Mouse (Mus musculus): ENCODE measurements around the gene Serpina3f. TPM values are rescaled to one million over a fixed set of nuclear protein-coding genes. Genes with fewer than 3 reads are reported as not detected.

Gene Serpina3f
- total and polyA plus RNA-seq, 3 experiments = 0.35 to 0.51 TPM; not detected in 1

- Histone ChIP-seq H3K4me1 (ENCODE audit: control insufficient read depth in 1 of 2, insufficient read depth in 2 of 2) (no peaks in the 10 kb centered on the region), H3K4me3 (replicated peaks in 1 of 3; ENCODE audit: low read depth in 2 of 3, low read length in 2 of 3, poor library complexity in 1 of 3) (no peak overlapping the region), H3K27me3 (replicated peaks) (peaks cover 19% of the 10 kb centered on the region), H3K4me2 (ENCODE audit: insufficient read depth, low read depth, poor library complexity, severe bottlenecking) (no peak overlapping the region), H3K9me3 (replicated peaks; ENCODE audit: low read length) (peaks cover 3% of the 10 kb centered on the region), H3K9ac (ENCODE audit: insufficient read depth, low read depth) (no peak overlapping the region), H3K36me3 (replicated peaks in 1 of 2; ENCODE audit: control insufficient read depth in 1 of 2, insufficient read depth in 1 of 2, low read length in 1 of 2) (no peaks in the 10 kb centered on the region), H3K27ac (ENCODE audit: insufficient read depth, low read depth) (no peak overlapping the region), H3K79me2 (replicated peaks; ENCODE audit: control insufficient read depth, extremely low read depth, insufficient read depth, poor library complexity, severe bottlenecking) (no peaks in the 10 kb centered on the region)
- DNase-seq (ENCODE audit: extremely low read depth) = no peak
- in situ Hi-C loops (cut with MboI; ENCODE audit: low pct_ligation_motif_present, low pct_unique_long_range_greater_than_20kb, low sequenced_read_pairs) (no loop called here), dilution Hi-C loops (cut with MboI; ENCODE audit: extremely low pct_ligation_motif_present, extremely low pct_unique_long_range_greater_than_20kb, low sequenced_read_pairs) (no loop called here)
- TF ChIP-seq MYC (IDR thresholded peaks at IDR 0.05; ENCODE audit: low read depth, low read length) (no peak), E2F4 (IDR thresholded peaks at IDR 0.05; ENCODE audit: insufficient replicate concordance, low read depth, low read length) (no peak), MXI1 (IDR thresholded peaks at IDR 0.05; ENCODE audit: low read depth, low read length) (no peak), POLR2AphosphoS2 (IDR thresholded peaks at IDR 0.05; ENCODE audit: low read depth, low read length) (no peak)
Observed at GRCm38 (mm10) chr12:104175636-104176035, 38.7 kb upstream of the Serpina3f start.

GRCm38 (mm10) chr12:104178577-104178976 is 35.8 kb upstream of the Serpina3f start:
- no peak for DNase-seq (ENCODE audit: extremely low read depth)
- Histone ChIP-seq H3K9ac (ENCODE audit: insufficient read depth, low read depth) (no peak overlapping the region), H3K9me3 (replicated peaks; ENCODE audit: low read length) (peaks cover 1% of the 10 kb centered on the region), H3K4me2 (ENCODE audit: insufficient read depth, low read depth, poor library complexity, severe bottlenecking) (no peak overlapping the region), H3K4me3 (replicated peaks in 1 of 3; ENCODE audit: low read depth in 2 of 3, low read length in 2 of 3, poor library complexity in 1 of 3) (no peak overlapping the region), H3K27ac (ENCODE audit: insufficient read depth, low read depth) (no peak overlapping the region), H3K4me1 (ENCODE audit: control insufficient read depth in 1 of 2, insufficient read depth in 2 of 2) (no peaks in the 10 kb centered on the region), H3K36me3 (replicated peaks in 1 of 2; ENCODE audit: control insufficient read depth in 1 of 2, insufficient read depth in 1 of 2, low read length in 1 of 2) (no peaks in the 10 kb centered on the region), H3K27me3 (replicated peaks) (peaks cover 11% of the 10 kb centered on the region), H3K79me2 (replicated peaks; ENCODE audit: control insufficient read depth, extremely low read depth, insufficient read depth, poor library complexity, severe bottlenecking) (no peaks in the 10 kb centered on the region)
- dilution Hi-C loops (cut with MboI; ENCODE audit: extremely low pct_ligation_motif_present, extremely low pct_unique_long_range_greater_than_20kb, low sequenced_read_pairs) (no loop called here), in situ Hi-C loops (cut with MboI; ENCODE audit: low pct_ligation_motif_present, low pct_unique_long_range_greater_than_20kb, low sequenced_read_pairs) (no loop called here)
- no peak for TF ChIP-seq CTCF (conservative IDR thresholded peaks at IDR 0.05 in 1 of 2, IDR thresholded peaks at IDR 0.05 in 1 of 2; ENCODE audit: low read depth in 2 of 2, low read length in 2 of 2)
- no peak for TF ChIP-seq ZKSCAN1 (IDR thresholded peaks at IDR 0.05; ENCODE audit: borderline replicate concordance, low read depth, low read length)
- TF ChIP-seq JUND (conservative IDR thresholded peaks at IDR 0.05; ENCODE audit: low read depth, low read length) = no peak
- no peak for TF ChIP-seq RCOR1 (conservative IDR thresholded peaks at IDR 0.05; ENCODE audit: low read depth, low read length)
- no peak for TF ChIP-seq MXI1 (IDR thresholded peaks at IDR 0.05; ENCODE audit: low read depth, low read length)
- TF ChIP-seq JUN (IDR thresholded peaks at IDR 0.05; ENCODE audit: insufficient read depth, low read depth, low read length) = no peak
- TF ChIP-seq USF1 (IDR thresholded peaks at IDR 0.05; ENCODE audit: low read depth, low read length) = no peak

GRCm38 (mm10) chr12:104178987-104179386 is 35.4 kb upstream of the Serpina3f start:
- no peak overlapping the region for H3K27ac ChIP-seq (ENCODE audit: insufficient read depth, low read depth)
- peaks cover 10% of the 10 kb centered on the region for H3K27me3 ChIP-seq (replicated peaks)
- H3K4me2 ChIP-seq (ENCODE audit: insufficient read depth, low read depth, poor library complexity, severe bottlenecking) = no peak overlapping the region
- DNase-seq (ENCODE audit: extremely low read depth) = no peak
- no peak overlapping the region for H3K4me3 ChIP-seq (replicated peaks in 1 of 3; ENCODE audit: low read depth in 2 of 3, low read length in 2 of 3, poor library complexity in 1 of 3)
- H3K36me3 ChIP-seq (replicated peaks in 1 of 2; ENCODE audit: control insufficient read depth in 1 of 2, insufficient read depth in 1 of 2, low read length in 1 of 2) = no peaks in the 10 kb centered on the region
- H3K9me3 ChIP-seq (replicated peaks; ENCODE audit: low read length) = no peaks in the 10 kb centered on the region
- no peak overlapping the region for H3K9ac ChIP-seq (ENCODE audit: insufficient read depth, low read depth)
- dilution Hi-C loops (cut with MboI; ENCODE audit: extremely low pct_ligation_motif_present, extremely low pct_unique_long_range_greater_than_20kb, low sequenced_read_pairs) (no loop called here), in situ Hi-C loops (cut with MboI; ENCODE audit: low pct_ligation_motif_present, low pct_unique_long_range_greater_than_20kb, low sequenced_read_pairs) (no loop called here)
- no peaks in the 10 kb centered on the region for H3K79me2 ChIP-seq (replicated peaks; ENCODE audit: control insufficient read depth, extremely low read depth, insufficient read depth, poor library complexity, severe bottlenecking)
- H3K4me1 ChIP-seq (ENCODE audit: control insufficient read depth in 1 of 2, insufficient read depth in 2 of 2) = no peaks in the 10 kb centered on the region
- TF ChIP-seq USF2 (conservative IDR thresholded peaks at IDR 0.05; ENCODE audit: low read depth, low read length) (no peak), CHD2 (IDR thresholded peaks at IDR 0.05; ENCODE audit: low read length) (no peak), ELF1 (IDR thresholded peaks at IDR 0.05; ENCODE audit: low read depth, low read length) (no peak), SMC3 (IDR thresholded peaks at IDR 0.05; ENCODE audit: low read depth, low read length) (no peak), E2F4 (IDR thresholded peaks at IDR 0.05; ENCODE audit: insufficient replicate concordance, low read depth, low read length) (no peak), CTCF (conservative IDR thresholded peaks at IDR 0.05 in 1 of 2, IDR thresholded peaks at IDR 0.05 in 1 of 2; ENCODE audit: low read depth in 2 of 2, low read length in 2 of 2) (no peak), MXI1 (IDR thresholded peaks at IDR 0.05; ENCODE audit: low read depth, low read length) (no peak), BHLHE40 (IDR thresholded peaks at IDR 0.05; ENCODE audit: low read depth, low read length) (no peak), MEF2A (IDR thresholded peaks at IDR 0.05; ENCODE audit: borderline replicate concordance, low read depth, low read length) (no peak), UBTF (IDR thresholded peaks at IDR 0.05; ENCODE audit: low read depth, low read length) (no peak), ZMIZ1 (IDR thresholded peaks at IDR 0.05; ENCODE audit: low read depth, low read length) (no peak), MAZ (IDR thresholded peaks at IDR 0.05; ENCODE audit: low read depth, low read length) (no peak), CHD1 (IDR thresholded peaks at IDR 0.05; ENCODE audit: low read depth, low read length) (no peak), ETS1 (conservative IDR thresholded peaks at IDR 0.05; ENCODE audit: low read depth, low read length) (no peak), HCFC1 (IDR thresholded peaks at IDR 0.05; ENCODE audit: low read depth, low read length) (no peak)

Data from CH12.LX (cell line).